Mouse (Mus musculus) embryonic facial prominence, embryonic 12.5 days (tissue): Measurements from ENCODE around the gene Slc25a21. TPM values are rescaled to one million over a fixed set of nuclear protein-coding genes. Genes with fewer than 3 reads are reported as not detected.
"Not testable (repeated sequence)": the region's sequence is repeated elsewhere in the genome, so short reads cannot be mapped to it uniquely, and the experiment has no call there.

Experiments used
- ATAC-seq: fragments of 200-750 bp; cut with Nextera tagmentation; 2 replicates; pipeline ENCODE4 v1.8.0; 2017; ENCODE audit not compliant: insufficient number of reproducible peaks, insufficient read depth, low FRiP score, low TSS enrichment
- H3K27ac ChIP-seq: fragments of 300-500 bp; sonication (generic); 2 replicates; pipeline ENCODE4 v1.5.1; 2016; ENCODE audit warnings: mild to moderate bottlenecking
- H3K27me3 ChIP-seq: fragments of 300-500 bp; sonication (generic); 2 replicates; pipeline ENCODE4 v1.6.1; 2016; ENCODE audit warnings: mild to moderate bottlenecking, moderate library complexity
- H3K36me3 ChIP-seq: fragments of 300-500 bp; sonication (generic); 2 replicates; pipeline ENCODE4 v1.6.1; 2016; ENCODE audit warnings: mild to moderate bottlenecking
- H3K4me1 ChIP-seq: fragments of 300-500 bp; sonication (generic); 2 replicates; pipeline ENCODE4 v1.6.1; 2016
- H3K4me2 ChIP-seq: fragments of 300-500 bp; sonication (generic); replicated peaks from 2 replicates; pipeline ENCODE4 v1.6.1; 2016; ENCODE audit warnings: mild to moderate bottlenecking, moderate library complexity
- H3K4me3 ChIP-seq: fragments of 300-500 bp; sonication (generic); 2 replicates; pipeline ENCODE4 v1.5.1; 2016; ENCODE audit warnings: mild to moderate bottlenecking
- H3K9ac ChIP-seq: fragments of 300-500 bp; sonication (generic); 2 replicates; pipeline ENCODE4 v1.6.1; 2016; ENCODE audit warnings: mild to moderate bottlenecking, moderate library complexity
- H3K9me3 ChIP-seq: fragments of 300-500 bp; sonication (generic); 2 replicates; pipeline ENCODE4 v1.6.1; 2016; ENCODE audit warnings: mild to moderate bottlenecking, moderate library complexity
- WGBS: fragments of 180-500 bp; shearing (Covaris S2); methylation state at CpG from one replicate; pipeline ENCODE4 v1.1.7; 2016; 5-methylcytosine and 5-hydroxymethylcytosine counted together
- polyA plus RNA-seq: library from polyadenylated mRNA; unstranded; fragments of >200 nt; fragmentation: Nextera tagmentation; extraction: Ambion mirVana; gene quantifications from 2 replicates; pipeline ENCODE4 v1.2.1, GENCODE M21; 2016

Gene Slc25a21
- polyA plus RNA-seq: 0.90 and 1.1 TPM in 2 replicates

- H3K4me1 ChIP-seq: no peaks in the 10 kb centered on the region
- H3K4me2 ChIP-seq: peak within 1 kb of the TSS; percentile 75
- WGBS: 59% methylated on average over 10 of the region's 10 CpGs
- H3K9ac ChIP-seq: peak within 1 kb of the TSS; percentile 50
- H3K36me3 ChIP-seq: no peaks in the 10 kb centered on the region
- H3K27me3 ChIP-seq: peaks cover 22% of the 10 kb centered on the region
- no peak within 1 kb of the TSS for H3K27ac ChIP-seq
- ATAC-seq: no peak
- H3K9me3 ChIP-seq: no peaks in the 10 kb centered on the region
- peak within 1 kb of the TSS; percentile 47 for H3K4me3 ChIP-seq
Observed at GRCm38 (mm10) chr12:57197363-57198026, at the start of gene Slc25a21. Gene Slc25a21, minus strand, starts transcription at chr12:57197472.

- no peaks in the 10 kb centered on the region for H3K27me3 ChIP-seq
- no peak overlapping the region for H3K9ac ChIP-seq
- ATAC-seq: no peak
- no peaks in the 10 kb centered on the region for H3K9me3 ChIP-seq
- WGBS: 89% methylated on average over 5 of the region's 5 CpGs
- no peak overlapping the region for H3K4me3 ChIP-seq
- no peak overlapping the region for H3K4me2 ChIP-seq
- H3K27ac ChIP-seq: no peak overlapping the region
- H3K36me3 ChIP-seq: peaks cover 23% of the 10 kb centered on the region
- no peaks in the 10 kb centered on the region for H3K4me1 ChIP-seq
Observed at GRCm38 (mm10) chr12:57243671-57244495, 46.6 kb upstream of the Slc25a21 start.

- no peaks in the 10 kb centered on the region for H3K27me3 ChIP-seq
- H3K36me3 ChIP-seq: peaks cover 11% of the 10 kb centered on the region
- no peak overlapping the region for H3K4me3 ChIP-seq
- WGBS: 89% methylated on average over 5 of the region's 5 CpGs
- H3K9me3 ChIP-seq: no peaks in the 10 kb centered on the region
- no peak for ATAC-seq
- H3K27ac ChIP-seq: no peak overlapping the region
- no peak overlapping the region for H3K4me2 ChIP-seq
- no peak overlapping the region for H3K9ac ChIP-seq
- H3K4me1 ChIP-seq: no peaks in the 10 kb centered on the region
Observed at GRCm38 (mm10) chr12:57233386-57233785, 36.1 kb upstream of the Slc25a21 start.

- no peak for ATAC-seq
- H3K9ac ChIP-seq: peak overlapping the region; percentile 78; the same call in 1 of the 2 replicates
- WGBS: 72% methylated on average over 14 of the region's 14 CpGs
Observed at GRCm38 (mm10) chr12:57231085-57231875, 34.0 kb upstream of the Slc25a21 start.

GRCm38 (mm10) chr12:57230192-57230706 lies 33.0 kb upstream of the Slc25a21 start, which contains the start of the genes Prps1l3 and Mipol1:
Gene Prps1l3, plus strand, starts transcription at chr12:57230412.
Gene Mipol1, plus strand, starts transcription at chr12:57230427.
- peak; percentile 95 for ATAC-seq
- WGBS: under 1% methylated on average over 58 of the region's 58 CpGs
- H3K36me3 ChIP-seq: peaks cover 7% of the 10 kb centered on the region
- H3K9ac ChIP-seq: peak within 1 kb of the TSS; percentile 78
- H3K4me3 ChIP-seq: peak within 1 kb of the TSS; percentile 70
- H3K4me2 ChIP-seq: peak within 1 kb of the TSS; percentile 47
- no peaks in the 10 kb centered on the region for H3K27me3 ChIP-seq
- no peaks in the 10 kb centered on the region for H3K4me1 ChIP-seq
- peak within 1 kb of the TSS; percentile 89 for H3K27ac ChIP-seq
- no peaks in the 10 kb centered on the region for H3K9me3 ChIP-seq

More at GRCm38 (mm10) chr12:57231085-57231875, 34.0 kb upstream of the Slc25a21 start:
- no peaks in the 10 kb centered on the region for H3K27me3 ChIP-seq
- H3K4me2 ChIP-seq: peak overlapping the region; percentile 47
- H3K4me1 ChIP-seq: no peaks in the 10 kb centered on the region
- H3K27ac ChIP-seq: no peak overlapping the region
- no peaks in the 10 kb centered on the region for H3K9me3 ChIP-seq
- peaks cover 8% of the 10 kb centered on the region for H3K36me3 ChIP-seq
- peak overlapping the region; percentile 70 for H3K4me3 ChIP-seq

GRCm38 (mm10) chr12:57229703-57230102 lies 32.4 kb upstream of the Slc25a21 start:
- Histone ChIP-seq H3K4me1 (no peaks in the 10 kb centered on the region), H3K9ac (peak overlapping the region; percentile 78; the same call in 1 of the 2 replicates), H3K27me3 (no peaks in the 10 kb centered on the region), H3K4me2 (peak overlapping the region; percentile 47), H3K36me3 (peaks cover 1% of the 10 kb centered on the region), H3K27ac (peak overlapping the region; percentile 89), H3K4me3 (peak overlapping the region; percentile 70), H3K9me3 (no peaks in the 10 kb centered on the region)
- ATAC-seq: 0 out of 2 replicates have a peak, but pooled peaks have one; percentile 2
- 29% methylated on average over 4 of the region's 4 CpGs for WGBS

- Histone ChIP-seq H3K27me3 (no peaks in the 10 kb centered on the region), H3K9me3 (no peaks in the 10 kb centered on the region), H3K4me1 (no peaks in the 10 kb centered on the region), H3K4me3 (no peak overlapping the region), H3K4me2 (no peak overlapping the region), H3K9ac (no peak overlapping the region), H3K27ac (no peak overlapping the region), H3K36me3 (no peaks in the 10 kb centered on the region)
- no peak for ATAC-seq
- WGBS: 73% methylated on average over 5 of the region's 8 CpGs
Observed at GRCm38 (mm10) chr12:57227776-57228175, 30.5 kb upstream of the Slc25a21 start.

GRCm38 (mm10) chr12:57226411-57226810 lies 29.1 kb upstream of the Slc25a21 start:
- H3K36me3 ChIP-seq: no peaks in the 10 kb centered on the region
- H3K9ac ChIP-seq: no peak overlapping the region
- H3K4me1 ChIP-seq: no peaks in the 10 kb centered on the region
- ATAC-seq: no peak
- no peaks in the 10 kb centered on the region for H3K27me3 ChIP-seq
- no peak overlapping the region for H3K4me2 ChIP-seq
- no peak overlapping the region for H3K4me3 ChIP-seq
- 82% methylated on average over 9 of the region's 9 CpGs for WGBS
- no peaks in the 10 kb centered on the region for H3K9me3 ChIP-seq
- H3K27ac ChIP-seq: no peak overlapping the region

- not testable (repeated sequence) for H3K9ac ChIP-seq, ATAC-seq
- WGBS: 92% methylated on average over 5 of the region's 5 CpGs
Observed at GRCm38 (mm10) chr12:57212463-57212862, 15.2 kb upstream of the Slc25a21 start.

GRCm38 (mm10) chr12:57211353-57212311 lies 14.4 kb upstream of the Slc25a21 start:
- no peaks in the 10 kb centered on the region for H3K27me3 ChIP-seq

More at GRCm38 (mm10) chr12:57212463-57212862, 15.2 kb upstream of the Slc25a21 start:
- not testable (repeated sequence) for H3K36me3 ChIP-seq, H3K4me1 ChIP-seq, H3K4me3 ChIP-seq, H3K27ac ChIP-seq, H3K4me2 ChIP-seq, H3K9me3 ChIP-seq, H3K27me3 ChIP-seq

More at GRCm38 (mm10) chr12:57211353-57212311, 14.4 kb upstream of the Slc25a21 start:
- Histone ChIP-seq H3K36me3 (no peaks in the 10 kb centered on the region), H3K27ac (no peak overlapping the region), H3K4me3 (peak overlapping the region; percentile 42), H3K9me3 (no peaks in the 10 kb centered on the region), H3K4me1 (no peaks in the 10 kb centered on the region; the same call in 1 of the 2 replicates), H3K9ac (peak overlapping the region; percentile 65), H3K4me2 (peak overlapping the region; percentile 83)
- ATAC-seq: peak; percentile 75; the same call in 1 of the 2 replicates
- 7% methylated on average over 30 of the region's 30 CpGs for WGBS
